Mouse (Mus musculus): Measurements from ENCODE around the gene Krt33b.

The Krt33b gene

DNA sequence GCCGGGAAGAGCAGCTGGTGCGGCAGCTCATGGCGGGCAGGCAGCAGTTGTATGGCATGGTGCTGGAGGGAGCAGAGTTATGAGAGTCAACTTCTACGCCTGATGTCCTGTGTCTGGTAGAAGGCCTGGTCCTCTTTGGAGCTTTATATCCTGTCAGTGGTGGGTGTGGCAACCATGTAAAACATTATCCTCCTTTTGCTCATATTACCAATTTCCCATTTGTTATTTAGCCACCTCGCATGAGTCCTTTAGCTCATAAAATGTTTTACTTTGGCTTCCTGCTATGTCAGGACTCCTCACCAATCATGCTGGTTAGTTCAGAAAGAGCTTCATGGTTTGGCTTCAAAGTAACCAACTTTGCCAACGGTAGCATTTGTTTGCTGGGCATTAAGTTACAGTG, at the start of gene Krt33b:
Gene Krt33b, minus strand, starts transcription at position 101 of the 400 bp plus-strand sequence.
- DNase-seq (ENCODE audit: inconsistent age in 2 of 2, low spot score in 1 of 2), result no peak

DNA sequence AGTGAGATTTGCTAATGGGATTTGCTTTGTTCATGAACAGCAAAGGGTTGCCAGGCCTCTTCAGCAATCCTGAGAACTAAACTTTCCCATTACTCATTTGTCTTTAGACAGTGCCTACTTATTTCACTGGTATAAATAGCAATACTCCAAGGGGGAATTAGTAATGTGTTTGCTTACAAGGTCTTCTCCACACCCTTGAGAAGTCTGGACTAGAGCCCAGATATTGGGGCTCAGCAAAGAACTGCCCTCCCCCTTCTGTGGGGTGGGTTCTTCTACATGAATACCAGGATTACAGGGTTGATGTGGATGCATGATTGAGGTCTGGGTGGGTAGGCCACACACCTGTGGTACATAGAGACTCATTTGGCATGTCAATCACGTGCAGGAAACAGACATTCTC, 44.2 kb upstream of the Krt33b start:
- no peak for DNase-seq (ENCODE audit: inconsistent age in 2 of 2, low spot score in 1 of 2)

GRCm38 (mm10) chr11:100067293-100068036, 37.8 kb upstream of the Krt33b start:
- DNase-seq (ENCODE audit: inconsistent age in 2 of 2, low spot score in 1 of 2), result peak in 1 of 2 experiments; percentile 24

- no peak for DNase-seq (ENCODE audit: inconsistent age in 2 of 2, low spot score in 1 of 2)
Measured at GRCm38 (mm10) chr11:100066236-100067010, 36.8 kb upstream of the Krt33b start.

DNA sequence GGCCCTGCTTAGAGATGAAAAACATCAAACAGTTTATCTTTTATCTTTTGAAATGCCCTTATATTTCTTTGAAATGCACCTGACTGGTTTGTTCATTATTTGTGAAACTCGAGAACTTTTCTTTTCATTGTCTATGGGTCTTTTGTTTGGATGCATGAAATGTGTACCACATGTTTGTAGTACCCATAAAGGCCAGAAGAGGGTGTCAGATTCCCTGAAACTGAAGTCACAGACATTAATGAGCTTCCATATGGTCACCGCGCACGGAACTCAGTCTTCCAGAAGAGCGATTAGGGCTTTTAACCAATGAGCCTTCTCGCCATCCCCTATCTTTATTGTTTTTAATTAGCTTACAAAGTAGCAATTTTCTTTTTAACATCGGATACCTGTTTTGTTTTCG, 29.2 kb upstream of the Krt33b start:
- no peak for DNase-seq (ENCODE audit: inconsistent age in 2 of 2, low spot score in 1 of 2)

DNA sequence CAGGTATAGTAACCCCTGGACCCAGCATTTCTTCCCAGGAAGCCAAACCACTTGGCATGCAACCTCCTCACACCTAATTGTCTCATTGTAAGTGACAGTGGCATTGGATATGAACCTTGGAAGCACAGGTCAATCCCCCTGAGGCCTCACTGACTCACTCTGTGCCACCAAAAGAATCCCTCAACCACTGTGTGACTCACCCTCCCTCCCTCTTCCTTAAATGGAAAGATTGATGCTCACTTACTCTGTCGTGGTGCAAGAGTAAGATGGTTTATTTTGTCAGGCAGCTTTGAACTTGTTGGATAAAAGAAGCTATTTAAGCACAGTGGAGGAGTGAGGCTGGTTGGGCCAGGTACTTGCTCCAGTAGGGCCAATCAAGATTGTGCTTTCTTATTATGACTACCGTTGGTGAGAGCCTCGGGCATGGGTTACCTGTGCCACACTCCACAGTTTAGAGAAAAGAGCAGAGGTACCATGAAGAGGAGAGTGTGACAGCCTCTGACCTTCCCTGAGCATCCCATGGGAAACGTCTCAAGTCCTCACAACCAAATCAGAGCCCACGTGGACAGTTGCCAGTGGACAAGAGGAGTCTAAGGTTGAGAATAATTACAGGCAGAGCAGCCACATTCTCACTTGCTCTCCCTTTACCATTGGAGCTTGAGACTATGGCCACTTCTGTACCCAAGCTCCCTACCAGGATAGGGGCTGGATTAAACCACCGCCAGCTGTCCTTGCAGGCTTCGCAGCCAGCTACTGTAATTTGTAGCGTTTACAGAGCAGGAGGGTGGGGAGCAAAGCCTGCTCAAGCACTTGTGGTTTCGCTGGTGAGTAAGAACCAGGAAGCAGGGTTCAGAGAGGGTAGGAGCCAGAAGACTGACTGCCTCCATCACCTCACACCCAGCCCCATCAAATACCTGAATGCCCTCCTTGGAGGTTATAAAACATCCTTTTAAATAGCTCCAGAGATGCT, 26.3 kb upstream of the Krt33b start:
- peak; percentile 24 to 67 for DNase-seq (ENCODE audit: inconsistent age in 2 of 2, low spot score in 1 of 2)

GRCm38 (mm10) chr11:100050451-100050850, 20.8 kb upstream of the Krt33b start, which contains the start of gene Krt31:
Gene Krt31 (minus strand): TSS chr11:100050551.
- DNase-seq (ENCODE audit: inconsistent age in 2 of 2, low spot score in 1 of 2), result no peak

GRCm38 (mm10) chr11:100047193-100047592, 17.5 kb upstream of the Krt33b start:
- no peak for DNase-seq (ENCODE audit: inconsistent age in 2 of 2, low spot score in 1 of 2)

DNA sequence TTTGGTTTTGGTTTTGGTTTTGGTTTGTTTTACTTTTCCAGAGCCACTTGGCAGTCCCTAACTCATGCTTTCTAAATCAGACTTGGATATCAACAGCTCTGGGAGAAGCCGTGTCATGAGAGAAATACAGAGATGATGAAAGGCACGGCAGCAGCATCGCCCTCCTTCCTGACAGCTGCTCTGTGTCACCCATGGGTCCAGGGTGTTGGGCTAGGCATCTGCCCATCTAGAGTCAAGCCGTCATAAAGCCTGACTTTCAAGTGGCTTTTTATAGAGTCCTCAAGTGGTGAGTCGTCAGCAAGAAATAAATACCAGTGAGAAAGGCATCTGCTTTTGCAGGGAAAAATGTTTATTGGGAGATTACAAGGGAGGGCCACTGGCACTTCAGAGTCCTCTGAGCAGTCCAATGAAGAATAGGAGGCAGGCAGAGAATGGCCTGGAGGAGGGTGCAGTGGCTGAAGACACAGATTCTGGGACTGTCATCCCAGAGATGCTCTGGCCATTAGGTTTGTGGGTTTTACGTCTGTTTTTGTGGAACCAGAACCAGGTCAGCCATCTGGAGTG, 16.7 kb upstream of the Krt33b start:
- DNase-seq (ENCODE audit: inconsistent age in 2 of 2, low spot score in 1 of 2), result no peak

DNA sequence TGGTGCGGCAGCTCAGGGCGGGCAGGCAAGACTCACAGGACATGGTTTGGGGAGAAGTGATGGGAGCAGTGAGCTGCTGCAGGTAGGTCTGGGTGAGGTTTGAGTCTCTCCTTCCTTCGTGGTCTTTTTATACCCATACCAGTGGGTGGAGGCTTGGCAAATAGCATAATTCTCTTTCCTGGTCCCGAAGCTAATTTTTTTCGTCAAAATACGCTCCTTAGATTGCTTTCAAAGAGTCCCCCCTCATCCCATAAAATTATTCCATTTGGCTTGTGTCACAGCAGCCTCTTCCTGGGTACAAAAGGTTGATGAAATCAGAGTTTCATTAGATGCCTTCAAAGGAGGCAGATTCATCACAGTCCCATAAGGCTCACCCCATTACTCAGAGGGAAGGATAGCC, 11.8 kb upstream of the Krt33b start, which contains the start of gene Krt34:
Gene Krt34, minus strand, starts transcription at position 101 of the 400 bp plus-strand sequence.
- no peak for DNase-seq (ENCODE audit: inconsistent age in 2 of 2, low spot score in 1 of 2)

GRCm38 (mm10) chr11:100021438-100021837, 8.2 kb downstream of the Krt33b start:
- DNase-seq (ENCODE audit: inconsistent age in 2 of 2, low spot score in 1 of 2), result no peak

DNA sequence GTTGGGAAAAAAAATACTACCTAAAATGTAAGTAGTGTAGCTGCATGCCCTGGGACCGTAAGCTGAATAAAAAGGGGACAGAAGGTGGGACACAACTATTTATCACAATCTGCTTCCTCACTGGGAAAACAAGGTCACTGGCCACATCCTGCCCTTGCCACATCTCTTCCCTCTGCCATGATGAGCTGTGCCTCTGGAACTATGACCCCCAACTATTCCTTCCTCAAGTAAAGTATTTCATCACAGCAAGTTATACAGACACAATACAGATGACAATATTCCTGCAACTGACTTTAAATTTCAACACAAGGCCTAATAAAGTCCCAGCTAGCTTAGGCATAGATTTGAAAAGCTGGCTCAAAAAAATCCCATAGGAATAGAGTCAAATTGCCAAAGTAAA, 10.2 kb downstream of the Krt33b start:
- no peak for DNase-seq (ENCODE audit: inconsistent age in 2 of 2, low spot score in 1 of 2)

DNA sequence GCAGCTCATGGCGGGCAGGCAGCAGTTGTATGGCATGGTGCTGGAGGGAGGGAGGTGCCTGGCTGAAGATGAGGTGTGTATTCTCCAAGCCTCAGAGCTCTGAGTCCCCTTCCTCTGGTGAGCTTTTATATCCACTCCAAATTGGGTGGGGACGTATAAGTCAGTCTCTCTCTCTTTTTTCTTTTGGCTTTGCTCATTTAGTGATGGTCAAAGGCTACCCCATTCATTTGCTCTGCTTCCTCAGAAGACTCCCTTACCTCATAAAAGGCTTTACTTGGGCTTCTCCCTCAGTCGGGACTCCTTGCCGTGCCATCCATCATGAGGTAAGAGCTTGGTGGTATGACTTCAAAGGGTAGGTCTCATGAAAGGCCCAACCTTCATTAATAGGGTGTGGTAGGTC, 13.6 kb downstream of the Krt33b start, which contains the start of gene Krt33a:
Gene Krt33a, minus strand, starts transcription at position 101 of the 400 bp plus-strand sequence.
- no peak for DNase-seq (ENCODE audit: inconsistent age in 2 of 2, low spot score in 1 of 2)

GRCm38 (mm10) chr11:100013691-100014171, 15.9 kb downstream of the Krt33b start:
- DNase-seq (ENCODE audit: inconsistent age in 2 of 2, low spot score in 1 of 2), result no peak

GRCm38 (mm10) chr11:100010682-100011081, 19.0 kb downstream of the Krt33b start:
- no peak for DNase-seq (ENCODE audit: inconsistent age in 2 of 2, low spot score in 1 of 2)

- no peak for DNase-seq (ENCODE audit: inconsistent age in 2 of 2, low spot score in 1 of 2)
Measured at GRCm38 (mm10) chr11:100008336-100008735, 21.3 kb downstream of the Krt33b start.

- no peak for DNase-seq (ENCODE audit: inconsistent age in 2 of 2, low spot score in 1 of 2)
Measured at GRCm38 (mm10) chr11:100006624-100007023, 23.0 kb downstream of the Krt33b start.

DNA sequence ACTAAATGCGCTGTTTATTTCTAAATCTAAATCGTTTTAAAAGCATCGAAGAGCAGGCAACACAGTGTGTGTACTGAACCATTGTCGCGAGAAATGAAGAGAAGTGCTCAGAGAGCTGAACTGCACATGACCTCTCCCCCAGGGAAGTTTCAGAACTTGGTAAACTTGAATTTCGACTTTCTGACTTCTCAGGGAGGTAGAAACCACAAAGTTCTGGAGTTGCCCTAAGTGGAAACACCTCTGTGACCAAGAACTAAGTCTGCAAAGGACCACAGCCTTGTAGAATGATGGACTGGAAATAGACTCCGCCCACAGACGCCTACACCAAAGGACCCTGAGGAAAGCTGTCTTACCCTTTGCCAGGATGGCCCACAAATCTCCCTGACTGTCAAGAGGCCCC, 23.8 kb downstream of the Krt33b start:
- no peak for DNase-seq (ENCODE audit: inconsistent age in 2 of 2, low spot score in 1 of 2)

DNA sequence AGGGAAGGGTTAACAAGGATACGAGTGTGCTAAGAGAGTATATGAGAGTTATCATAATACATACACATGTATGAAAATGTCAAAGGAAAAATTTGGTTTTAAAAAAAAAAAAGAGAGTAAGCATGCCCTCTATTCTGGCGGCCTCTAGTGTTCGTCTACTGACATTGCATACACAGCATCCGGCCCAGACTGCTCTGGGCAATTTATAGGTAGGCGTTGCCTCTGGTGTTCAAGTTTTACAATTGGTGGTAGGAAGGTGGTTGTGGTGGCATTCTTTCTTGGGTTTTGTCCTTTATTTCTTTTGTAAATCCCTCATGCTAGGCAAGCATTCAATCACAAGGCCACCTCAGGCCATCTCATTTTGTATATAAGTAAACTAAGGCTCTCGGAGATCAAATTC, 24.8 kb downstream of the Krt33b start:
- DNase-seq (ENCODE audit: inconsistent age in 2 of 2, low spot score in 1 of 2), result peak; percentile 23 to 75

- DNase-seq (ENCODE audit: inconsistent age in 2 of 2, low spot score in 1 of 2), result no peak
Measured at GRCm38 (mm10) chr11:99999091-99999490, 30.6 kb downstream of the Krt33b start.

GRCm38 (mm10) chr11:99994384-99994661, 35.3 kb downstream of the Krt33b start:
- DNase-seq (ENCODE audit: inconsistent age in 2 of 2, low spot score in 1 of 2), result no peak
